Mouse (Mus musculus) stomach, postnatal 0 days (tissue): Measurements from ENCODE around the gene Ctsz. TPM values are rescaled to one million over a fixed set of nuclear protein-coding genes. Genes with fewer than 3 reads are reported as not detected.

Experiments
- ATAC-seq: fragments of 200-750 bp; cut with Nextera tagmentation; 2 replicates; pipeline ENCODE4 v1.8.0; 2017; ENCODE audit not compliant: low FRiP score, low TSS enrichment
- DNase-seq: peaks from one replicate; pipeline ENCODE4 v3.0.0-alpha.2; 2016; ENCODE audit warnings: low spot score
- H3K27ac ChIP-seq: fragments of 300-500 bp; sonication (generic); replicated peaks from 2 replicates; pipeline ENCODE4 v1.5.1; 2014; ENCODE audit warnings: mild to moderate bottlenecking, control low read depth
- H3K27me3 ChIP-seq: fragments of 300-500 bp; sonication (generic); 2 replicates; pipeline ENCODE4 v1.6.1; 2014; ENCODE audit warnings: low read length; ENCODE audit not compliant: control insufficient read depth, insufficient read depth
- H3K36me3 ChIP-seq: fragments of 300-500 bp; sonication (generic); 2 replicates; pipeline ENCODE4 v1.6.1; 2014; ENCODE audit warnings: low read length, mixed read lengths; ENCODE audit not compliant: control insufficient read depth, insufficient read depth
- H3K4me1 ChIP-seq: fragments of 300-500 bp; sonication (generic); replicated peaks from 2 replicates; pipeline ENCODE4 v1.6.1; 2014; ENCODE audit warnings: antibody characterized with exemption; ENCODE audit not compliant: control insufficient read depth, insufficient read depth
- H3K4me2 ChIP-seq: fragments of 300-500 bp; sonication (generic); replicated peaks from 2 replicates; pipeline ENCODE4 v1.6.1; 2014; ENCODE audit warnings: low read depth, mild to moderate bottlenecking, control low read depth, moderate library complexity
- H3K4me3 ChIP-seq: fragments of 300-500 bp; sonication (generic); 2 replicates; pipeline ENCODE4 v1.5.1; 2014; ENCODE audit warnings: low read depth, low read length, control low read depth
- H3K9ac ChIP-seq: fragments of 300-500 bp; sonication (generic); 2 replicates; pipeline ENCODE4 v1.6.1; 2014; ENCODE audit warnings: mild to moderate bottlenecking, low read length, control low read depth, mixed read lengths
- H3K9me3 ChIP-seq: fragments of 300-500 bp; sonication (generic); 2 replicates; pipeline ENCODE4 v1.6.1; 2016; ENCODE audit warnings: low read length; ENCODE audit not compliant: control insufficient read depth
- CTCF ChIP-seq: IDR thresholded peaks from 2 replicates; pipeline ENCODE4 v1.5.1; 2016; ENCODE audit warnings: antibody characterized with exemption, low read depth, mild to moderate bottlenecking, moderate library complexity
- EP300 ChIP-seq: optimal IDR thresholded peaks from 2 replicates; pipeline ENCODE3; 2016; ENCODE audit warnings: antibody characterized with exemption
- WGBS: fragments of 180-500 bp; shearing (Covaris S2); extraction: QIAGEN DNeasy Blood & Tissue Kit; methylation state at CpG from one replicate; pipeline ENCODE4 v1.1.7; 2014; 5-methylcytosine and 5-hydroxymethylcytosine counted together
- polyA plus RNA-seq: library from polyadenylated mRNA; unstranded; fragments of >200 nt; fragmentation: Nextera tagmentation; extraction: Ambion mirVana; gene quantifications from 2 replicates; pipeline ENCODE4 v1.2.1, GENCODE M21; 2015

Gene Ctsz
- polyA plus RNA-seq, 1 experiment from 2014 or later: 94.2 TPM

DNA sequence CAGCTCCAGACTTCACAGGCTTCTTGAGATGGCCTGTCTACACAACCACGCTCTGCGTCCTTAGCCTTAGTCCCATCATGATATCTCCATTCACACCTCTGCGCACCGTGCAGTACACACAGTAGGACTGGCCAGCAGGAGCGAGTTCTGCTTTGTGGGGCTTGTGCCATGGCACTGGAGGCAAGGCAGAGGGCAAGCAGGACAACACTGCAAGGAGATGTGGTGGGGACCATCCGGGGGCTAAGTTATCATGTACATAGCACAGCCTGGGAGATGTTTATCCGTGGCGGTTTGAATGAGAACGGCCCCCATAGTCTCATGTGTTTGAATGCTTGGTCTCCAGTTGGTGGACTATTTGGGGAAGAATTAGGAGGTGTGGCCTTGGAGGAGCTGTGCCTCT lies 3.9 kb downstream of the Ctsz start:
- H3K36me3 ChIP-seq: peaks cover 2% of the 10 kb centered on the region; the same call in 1 of the 2 replicates
- H3K27ac ChIP-seq: no peak overlapping the region
- no peaks in the 10 kb centered on the region for H3K27me3 ChIP-seq
- no peak overlapping the region for H3K4me2 ChIP-seq
- 97% methylated on average over 9 of the region's 9 CpGs for WGBS
- no peaks in the 10 kb centered on the region for H3K9me3 ChIP-seq
- H3K4me3 ChIP-seq: no peak overlapping the region
- DNase-seq (no peak), ATAC-seq (no peak)
- H3K4me1 ChIP-seq: peaks cover 4% of the 10 kb centered on the region
- H3K9ac ChIP-seq: no peak overlapping the region
- TF ChIP-seq EP300 (no peak), CTCF (no peak)

DNA sequence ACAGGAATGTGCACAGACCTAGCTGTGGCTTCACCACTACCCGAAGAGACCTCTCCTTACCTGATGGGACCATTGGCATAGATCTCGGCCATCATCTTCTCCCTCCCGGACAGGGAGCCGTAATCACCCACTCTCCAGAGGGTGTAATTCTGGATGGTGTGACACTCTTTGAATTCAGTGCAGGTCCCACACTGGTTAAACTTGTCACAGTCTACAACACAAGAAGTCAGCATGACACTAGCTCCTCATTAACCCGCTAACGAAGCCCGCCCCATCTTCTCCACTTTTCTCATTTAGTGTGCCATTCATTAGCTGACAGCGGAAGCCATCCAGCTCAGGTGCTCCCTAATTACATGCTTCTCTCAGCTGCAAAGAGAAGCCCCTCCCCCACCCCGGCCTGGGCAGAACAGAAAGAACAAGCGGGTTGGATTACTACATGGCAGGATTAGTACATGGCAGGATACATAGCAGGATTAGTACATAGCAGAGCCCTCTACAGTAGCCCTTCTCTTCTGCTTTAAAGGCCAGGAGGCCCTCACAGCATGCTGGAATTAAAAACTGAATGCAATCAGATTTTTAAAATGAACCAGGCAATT lies 9.7 kb downstream of the Ctsz start:
- H3K9ac ChIP-seq: no peak overlapping the region
- TF ChIP-seq CTCF: no peak
- no peak overlapping the region for H3K4me2 ChIP-seq
- no peaks in the 10 kb centered on the region for H3K9me3 ChIP-seq
- H3K4me1 ChIP-seq: no peaks in the 10 kb centered on the region
- ATAC-seq (no peak), DNase-seq (no peak)
- H3K27me3 ChIP-seq: no peaks in the 10 kb centered on the region
- WGBS: 86% methylated on average over 10 of the region's 10 CpGs
- peaks cover 22% of the 10 kb centered on the region for H3K36me3 ChIP-seq
- no peak overlapping the region for H3K4me3 ChIP-seq
- H3K27ac ChIP-seq: no peak overlapping the region

GRCm38 (mm10) chr2:174428076-174428835 lies 10.6 kb downstream of the Ctsz start:
- Histone ChIP-seq H3K9ac (no peak overlapping the region), H3K4me2 (no peak overlapping the region), H3K4me1 (no peaks in the 10 kb centered on the region), H3K4me3 (no peak overlapping the region), H3K27ac (no peak overlapping the region), H3K36me3 (peaks cover 28% of the 10 kb centered on the region), H3K9me3 (no peaks in the 10 kb centered on the region), H3K27me3 (no peaks in the 10 kb centered on the region)
- WGBS: 83% methylated on average over 18 of the region's 18 CpGs
- DNase-seq: no peak
- TF ChIP-seq CTCF (no peak), EP300 (no peak)
- ATAC-seq: no peak

- Histone ChIP-seq H3K27me3 (no peaks in the 10 kb centered on the region), H3K4me2 (no peak overlapping the region), H3K9me3 (no peaks in the 10 kb centered on the region), H3K4me1 (no peaks in the 10 kb centered on the region), H3K36me3 (peaks cover 33% of the 10 kb centered on the region), H3K4me3 (no peak overlapping the region), H3K27ac (no peak overlapping the region), H3K9ac (no peak overlapping the region)
- TF ChIP-seq EP300 (no peak), CTCF (no peak)
- WGBS: 91% methylated on average over 12 of the region's 12 CpGs
- ATAC-seq (no peak), DNase-seq (no peak)
Observed at GRCm38 (mm10) chr2:174426856-174427255, 12.0 kb downstream of the Ctsz start.

DNA sequence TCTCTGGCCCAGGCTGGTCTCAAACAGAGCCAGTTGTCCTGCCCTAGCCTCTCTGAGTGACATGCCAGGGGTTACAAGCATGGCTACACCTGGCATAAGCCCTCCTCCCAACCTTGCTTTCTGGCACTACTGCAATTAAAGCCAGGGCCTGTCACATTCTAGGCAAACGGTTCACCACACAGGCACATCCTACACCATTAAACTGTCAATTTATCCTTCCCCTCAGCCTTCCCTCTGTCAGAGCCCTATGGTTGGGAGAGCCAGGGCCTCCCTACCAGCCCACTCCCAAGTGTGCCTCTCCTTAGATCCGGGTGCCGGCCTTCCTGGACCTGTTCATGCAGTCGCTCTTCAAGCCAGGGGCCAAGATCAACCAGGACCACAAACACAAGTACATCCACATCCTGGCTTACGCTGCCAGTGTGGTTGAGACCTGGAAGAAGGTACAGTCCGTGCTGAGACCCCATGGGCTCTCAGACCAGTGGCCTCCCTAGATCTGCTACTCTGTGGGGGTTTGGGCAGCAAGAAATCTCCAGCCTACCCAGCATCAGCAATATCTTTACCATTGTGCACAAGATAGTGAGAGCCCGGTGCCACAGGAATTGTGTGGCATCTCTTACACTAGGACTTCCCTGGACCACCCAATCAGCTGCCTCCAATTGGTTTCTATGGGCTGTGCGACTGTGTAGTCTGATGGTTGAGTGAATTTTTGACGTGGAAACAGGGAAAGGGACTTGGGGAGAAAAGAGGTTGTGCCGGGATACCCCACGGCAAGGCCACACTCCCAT lies 14.3 kb downstream of the Ctsz start:
- Histone ChIP-seq H3K27ac (no peak overlapping the region), H3K9ac (no peak overlapping the region), H3K36me3 (peaks cover 35% of the 10 kb centered on the region), H3K4me3 (no peak overlapping the region), H3K4me1 (no peaks in the 10 kb centered on the region), H3K4me2 (no peak overlapping the region), H3K9me3 (no peaks in the 10 kb centered on the region), H3K27me3 (no peaks in the 10 kb centered on the region)
- DNase-seq: no peak
- WGBS: 93% methylated on average over 11 of the region's 11 CpGs
- TF ChIP-seq EP300: no peak
- no peak for TF ChIP-seq CTCF
- ATAC-seq: no peak
